In genomic region chr2:155655759-155656372, GRCm38 (mm10) we compare ENCODE assay signal across 19 mouse cellular contexts. TPM values are rescaled to one million over a fixed set of nuclear protein-coding genes. Genes with fewer than 3 reads are reported as not detected.
"Had no signal": no experiment of that assay in that cellular context is flagged by ENCODE, and none has a peak within 500 bp of the region (broad histone marks: within the 10 kb centered on the region; RNA-seq: fewer than 3 reads in every experiment).

No protein-coding gene starts in this region.

- H3K4me2 ChIP-seq: limb, embryonic 13.5 days; midbrain, embryonic 13.5 days; neural tube, embryonic 15.5 days; stomach, embryonic 15.5 days had no signal

- H3K27ac ChIP-seq: layer of hippocampus, adult 2 months; limb, embryonic 13.5 days; liver, embryonic 14.5 days; midbrain, embryonic 13.5 days; neural tube, embryonic 15.5 days; stomach, embryonic 15.5 days had no signal

- H3K27me3 ChIP-seq: limb, embryonic 13.5 days; midbrain, embryonic 13.5 days; neural tube, embryonic 15.5 days; stomach, embryonic 15.5 days had no signal

- H3K9me3 ChIP-seq: limb, embryonic 13.5 days; midbrain, embryonic 13.5 days; neural tube, embryonic 15.5 days; stomach, embryonic 15.5 days had no signal

- H3K4me3 ChIP-seq: layer of hippocampus, adult 2 months; limb, embryonic 13.5 days; midbrain, embryonic 13.5 days; myocyte; neural tube, embryonic 15.5 days; stomach, embryonic 15.5 days had no signal

- DNase-seq: kidney, adult 9 months; kidney, postnatal 10 days; kidney, postnatal 4 days; left cerebral cortex, postnatal 4 days; lung, adult 18-20 months; right cerebral cortex, postnatal 4 days; spleen, adult 18-20 months; thymus, adult 2 months; thymus, postnatal 25 days had no signal

- H3K9ac ChIP-seq: limb, embryonic 13.5 days; liver, embryonic 14.5 days; midbrain, embryonic 13.5 days; neural tube, embryonic 15.5 days; stomach, embryonic 15.5 days had no signal

- H3K4me1 ChIP-seq: limb, embryonic 13.5 days; midbrain, embryonic 13.5 days; neural tube, embryonic 15.5 days; stomach, embryonic 15.5 days had no signal

- ATAC-seq: midbrain, embryonic 13.5 days had no signal

RNA-seq across cellular contexts. Expression of gene Myh7b, which starts 44.9 kb away (rescaled TPM):
- total RNA-seq: liver, adult 2 months; megakaryocyte-erythroid progenitor cell, adult 5-6 weeks had no signal
- polyA plus RNA-seq: liver, adult 2 months; urinary bladder, adult 2 months had no signal
